Mouse (Mus musculus) thymus, postnatal 36 days (tissue): Measurements from ENCODE around the gene Pfn3.
A peak's percentile ranks its signal among the peaks of the same experiment; 100 is the strongest.

ENCODE experiments used
- DNase-seq, 2 experiments: peaks; one replicate each; pipeline ENCODE4 v3.0.0; 2022; ENCODE audit warnings: mixed read lengths in 2 of 2

The Pfn3 gene

DNA sequence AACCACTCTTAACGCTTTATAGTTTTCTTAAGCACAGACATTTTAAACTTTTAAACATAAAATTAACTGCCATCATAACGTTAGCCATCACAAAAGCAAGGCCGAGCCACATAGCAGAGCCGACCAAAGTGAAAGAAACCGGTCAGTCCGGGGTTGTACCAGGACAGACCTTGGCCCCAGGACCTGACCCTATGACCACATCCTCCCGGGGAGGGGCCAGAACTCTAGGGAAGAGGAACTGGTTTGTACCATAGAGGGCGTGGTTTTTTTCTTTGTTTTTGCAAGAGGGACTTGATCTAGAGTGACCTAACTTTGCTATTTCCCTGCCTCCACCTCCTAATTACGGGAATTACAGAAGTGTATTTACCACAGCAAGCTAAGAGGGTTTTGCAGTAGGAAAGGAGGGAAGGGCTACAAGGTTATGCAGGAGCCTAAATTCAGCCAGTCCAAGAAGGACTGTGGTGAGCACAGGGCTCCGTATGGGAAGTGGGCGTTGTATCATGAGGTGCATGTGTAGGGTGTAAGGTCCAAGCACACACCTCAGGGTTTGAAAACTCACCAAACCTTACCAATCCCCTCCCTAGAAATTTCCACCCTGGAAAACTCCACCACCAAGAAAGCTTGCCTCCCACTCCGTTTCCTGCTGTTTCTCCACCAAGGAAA, 14.3 kb upstream of the Pfn3 start:
- DNase-seq = no peak

DNA sequence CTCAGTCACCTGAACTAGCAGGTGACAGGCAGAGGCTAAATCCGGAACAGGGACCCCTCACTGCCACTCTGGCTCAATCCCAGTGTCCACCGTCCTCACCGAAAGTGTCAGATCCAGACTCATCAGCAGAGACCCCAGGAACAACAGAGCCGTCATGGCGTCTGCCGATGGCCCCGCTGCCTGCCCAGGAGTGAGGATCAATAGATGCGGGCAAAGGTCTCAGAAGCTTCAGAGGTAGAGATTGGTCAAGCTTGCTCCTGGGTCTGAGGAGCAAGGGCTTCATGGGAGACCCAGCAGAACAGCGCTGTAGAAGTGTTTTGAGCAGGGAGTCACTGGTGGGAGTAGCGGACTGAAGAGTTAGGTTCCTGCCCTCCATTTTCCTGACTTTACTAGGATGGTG, 11.6 kb upstream of the Pfn3 start, which contains the start of gene F12:
Gene F12, minus strand, starts transcription at position 181 of the 400 bp plus-strand sequence.
- DNase-seq = no peak

DNA sequence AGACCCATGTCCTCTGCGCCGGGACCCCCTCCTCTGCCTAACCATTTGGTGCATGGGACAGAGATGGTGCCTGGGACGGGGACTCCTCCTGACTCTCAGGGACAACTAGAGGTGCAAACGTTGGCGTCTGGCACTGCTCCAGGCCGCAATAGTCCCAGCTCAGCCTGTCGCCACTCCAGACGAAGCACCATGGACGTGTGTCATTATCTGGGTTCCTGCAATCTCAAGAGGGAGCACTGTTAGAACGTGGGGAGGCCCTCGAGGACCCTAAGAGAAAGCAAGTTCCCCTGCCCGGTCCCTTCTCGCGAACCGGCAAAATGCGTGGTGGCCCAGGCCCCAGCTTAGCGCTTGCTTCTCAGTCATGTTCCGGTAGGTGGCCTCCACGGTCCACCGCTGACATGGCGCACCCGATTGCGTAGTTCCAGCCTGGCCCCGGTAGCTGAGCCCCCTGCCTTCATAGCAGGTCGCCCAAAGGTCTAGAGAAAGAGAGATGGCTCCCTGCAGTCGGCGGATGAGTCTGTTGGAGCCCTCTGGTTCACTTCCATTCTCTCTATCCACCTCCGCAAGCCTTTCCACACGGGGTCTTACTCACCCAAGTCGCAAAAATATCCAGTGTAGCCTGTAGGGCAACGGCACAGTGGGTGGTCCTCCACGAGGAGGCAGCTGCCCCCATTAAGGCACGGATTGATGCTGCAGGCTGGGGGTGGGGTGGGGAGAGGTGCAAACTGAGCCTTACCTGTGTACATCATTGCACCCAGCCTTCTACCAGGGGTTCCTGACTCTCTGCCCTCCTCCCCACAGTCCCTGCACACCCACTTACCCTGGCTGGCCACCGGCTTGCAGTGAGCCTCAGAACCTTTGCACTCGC, 6.1 kb upstream of the Pfn3 start:
- peak; percentile 84 to 87 for DNase-seq

DNA sequence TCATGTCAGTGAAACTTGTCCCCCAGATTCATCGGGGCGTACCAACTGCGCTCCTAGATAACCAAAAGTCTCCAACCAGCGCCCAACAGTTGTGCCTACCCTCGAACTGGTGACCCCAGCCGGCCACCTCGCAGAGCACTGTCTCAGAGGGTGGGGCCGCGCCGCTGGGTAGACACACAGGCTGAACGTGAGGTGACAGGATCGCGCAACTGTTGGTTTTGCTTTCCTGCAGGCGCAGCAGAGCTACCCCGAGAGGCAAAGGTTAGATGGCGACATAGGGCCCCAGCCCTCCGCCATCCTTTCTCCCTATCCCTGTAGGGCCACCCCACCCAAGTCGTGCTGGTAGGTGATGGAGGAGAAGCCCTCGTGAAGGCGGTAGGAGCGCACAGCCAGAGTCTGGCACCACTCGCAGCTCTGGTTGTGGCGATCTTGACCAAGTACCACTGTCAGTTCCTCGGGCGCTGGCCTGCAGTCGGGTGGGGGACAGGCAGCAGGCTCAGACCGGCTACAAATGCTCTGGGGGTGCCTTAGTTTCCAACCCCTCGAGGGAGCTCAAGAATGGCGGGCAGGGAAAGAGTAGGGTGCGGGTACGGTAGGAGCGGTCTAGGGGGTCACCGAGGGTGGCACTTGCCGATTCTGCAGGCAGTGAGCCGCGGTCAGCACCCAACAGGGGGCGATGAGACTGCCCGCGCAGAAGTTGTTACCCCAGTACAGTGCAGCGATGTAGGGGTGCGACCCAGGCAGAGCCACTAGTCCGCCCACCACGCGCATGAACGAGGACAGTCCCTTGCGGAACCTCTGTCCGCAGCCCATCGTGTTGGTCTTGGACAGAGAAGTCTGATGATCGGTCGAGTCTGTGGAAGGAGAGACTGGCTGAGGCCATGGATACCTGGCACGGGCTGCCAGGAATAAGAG, 5.2 kb upstream of the Pfn3 start:
- peak in 1 of 2 experiments; percentile 49 for DNase-seq

DNA sequence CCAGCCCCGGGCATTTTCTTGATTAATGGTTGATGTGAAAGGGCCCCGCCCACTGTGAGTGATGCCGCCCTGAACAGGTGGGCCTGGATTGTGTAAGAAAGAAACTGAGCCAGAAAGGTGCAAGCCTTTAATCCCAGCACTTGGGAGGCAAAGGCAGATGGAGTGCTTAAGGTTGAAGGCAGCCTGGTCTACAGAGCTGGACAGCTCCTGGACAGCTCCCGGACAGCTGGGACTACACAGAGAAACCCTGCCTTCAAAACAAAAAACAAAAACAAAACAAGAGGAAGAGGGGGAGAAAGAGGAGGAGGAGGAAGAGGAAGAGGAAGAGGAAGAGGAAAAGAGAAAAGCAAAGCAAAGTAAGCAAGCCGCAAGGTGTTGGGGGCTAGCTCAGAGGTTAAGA, 4.1 kb upstream of the Pfn3 start:
- no peak for DNase-seq

DNA sequence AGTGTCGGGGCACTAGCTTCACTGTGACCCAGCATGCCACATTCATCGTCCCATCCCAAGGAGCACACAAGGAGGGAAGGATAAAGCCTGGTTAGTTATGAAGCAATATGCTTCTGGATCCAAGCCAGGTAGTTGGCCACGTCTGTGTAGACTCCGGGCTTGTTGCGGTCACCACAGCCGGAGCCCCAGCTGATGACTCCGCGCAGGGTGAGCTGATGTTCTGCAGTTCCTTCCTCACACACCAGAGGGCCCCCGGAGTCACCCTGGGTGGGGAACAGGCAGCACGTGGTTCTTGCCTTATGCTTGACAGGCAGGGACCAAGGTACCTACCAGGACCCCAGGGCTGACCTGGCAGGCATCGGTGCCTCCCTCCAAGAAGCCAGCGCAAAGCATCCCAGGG, 3.0 kb upstream of the Pfn3 start:
- peak; percentile 88 to 93 for DNase-seq

DNA sequence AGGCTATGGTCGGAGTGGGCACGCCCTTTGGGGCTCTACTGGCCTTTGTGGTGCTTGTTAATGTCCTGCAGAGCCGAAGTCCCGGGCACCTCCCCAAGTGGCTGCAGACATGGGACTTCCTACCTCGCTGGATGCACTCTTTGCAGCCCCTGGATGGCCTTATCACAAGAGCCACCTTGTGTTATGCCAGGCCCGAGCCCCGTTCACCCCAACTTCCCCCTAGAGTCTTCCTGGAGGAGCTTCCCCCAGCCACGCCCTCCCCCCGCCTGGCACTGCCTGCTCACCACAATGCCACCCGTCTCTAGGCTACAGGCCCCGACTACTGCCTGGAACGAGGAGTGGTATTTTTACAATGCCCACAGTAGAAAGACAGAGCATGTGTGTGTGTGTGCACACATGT, 1.7 kb downstream of the Pfn3 start:
- no peak for DNase-seq

DNA sequence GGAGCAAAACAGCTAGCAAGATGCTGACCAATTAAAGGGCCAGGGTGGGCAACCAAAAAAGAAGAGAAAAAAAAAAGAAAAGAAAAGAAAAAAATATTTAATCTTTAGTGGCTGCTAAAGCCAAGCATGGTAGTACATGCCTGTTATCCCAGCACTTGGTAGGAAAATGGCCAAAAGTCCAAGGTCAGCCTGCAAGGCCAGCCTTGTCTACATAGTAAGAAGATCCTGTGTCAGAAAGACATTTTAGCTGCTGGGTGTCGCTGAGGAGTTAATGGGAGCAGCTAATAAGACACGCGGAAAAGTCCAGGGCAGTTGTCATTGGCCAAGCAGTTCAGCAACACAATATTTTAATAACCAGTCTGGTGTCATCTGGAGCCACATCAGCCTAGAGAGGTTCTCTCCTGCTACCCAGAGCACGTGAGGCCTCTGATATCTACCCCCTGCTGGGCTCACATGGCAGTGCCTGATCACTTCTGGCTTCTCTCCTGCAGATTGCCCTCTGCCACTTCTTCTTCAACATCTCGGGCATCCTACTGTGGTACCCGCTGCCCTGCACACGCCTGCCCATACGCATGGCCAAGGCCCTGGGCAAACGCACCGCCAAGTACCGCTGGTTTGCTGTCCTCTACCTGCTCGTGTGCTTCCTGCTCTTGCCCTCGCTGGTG, 2.3 kb downstream of the Pfn3 start:
- no peak for DNase-seq

DNA sequence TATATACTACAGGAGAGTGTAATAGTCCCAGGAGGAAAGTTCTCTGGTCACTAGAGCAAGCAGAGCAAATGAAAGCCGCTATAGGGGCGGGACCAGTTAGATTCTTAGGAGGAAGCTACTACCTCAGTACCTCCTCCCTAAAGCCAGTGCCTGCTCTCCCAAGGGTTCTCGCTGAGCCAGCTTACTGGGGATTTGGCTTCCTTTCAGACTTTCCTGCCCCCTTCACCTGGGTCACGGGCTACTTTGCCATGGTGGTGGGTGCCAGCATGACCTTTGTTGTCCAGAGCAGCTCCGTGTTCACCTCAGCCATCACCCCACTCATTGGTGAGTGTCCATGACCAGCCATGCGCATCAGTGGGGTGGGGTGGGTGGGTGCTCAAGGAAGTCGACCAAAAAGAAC, 3.2 kb downstream of the Pfn3 start:
- no peak for DNase-seq

DNA sequence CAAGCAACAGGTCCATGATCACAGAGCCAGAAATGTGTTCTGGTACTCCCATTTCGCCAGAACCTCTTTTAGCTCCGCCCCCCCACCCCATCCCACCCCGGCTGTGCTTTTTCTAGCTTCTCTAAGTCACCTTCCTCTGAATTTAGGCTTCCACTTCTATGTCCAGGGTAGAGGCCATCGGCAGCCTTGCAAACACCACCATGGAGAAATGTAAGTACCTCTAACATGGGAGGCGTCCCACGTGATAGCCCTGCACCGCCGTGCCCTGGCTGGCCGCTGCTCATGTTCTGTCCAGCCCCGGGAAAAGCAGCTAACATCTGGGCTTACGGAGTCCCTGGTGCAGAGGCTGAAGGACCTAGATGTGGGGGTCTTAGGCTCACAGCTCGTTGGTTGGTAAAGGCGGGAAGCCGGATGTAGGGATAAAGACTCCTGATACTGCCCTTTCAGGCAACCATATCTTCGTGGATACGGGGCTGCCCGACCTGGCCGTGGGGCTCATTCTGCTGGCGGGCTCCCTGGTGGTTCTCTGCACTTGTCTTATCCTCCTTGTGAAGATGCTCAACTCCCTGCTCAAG, 6.4 kb downstream of the Pfn3 start:
- no peak for DNase-seq

DNA sequence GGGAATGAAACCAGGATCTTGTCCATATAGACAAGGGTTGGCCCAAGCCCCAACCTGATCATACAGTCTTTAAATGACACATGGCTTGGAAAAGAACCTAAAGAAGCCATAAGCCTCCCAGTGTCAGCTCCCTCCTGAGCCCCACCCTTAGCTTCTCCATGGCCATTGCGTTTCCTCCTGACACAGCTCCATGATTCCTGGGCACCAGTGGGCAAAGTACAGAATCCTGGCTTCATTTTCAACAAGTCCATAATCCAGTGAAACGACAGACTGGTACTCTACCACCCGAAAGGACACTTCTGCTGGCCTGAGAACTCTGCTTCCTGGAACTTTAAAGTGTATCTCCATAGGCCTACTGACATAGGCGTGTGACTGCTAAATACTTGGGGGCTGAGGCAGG, 7.7 kb downstream of the Pfn3 start:
- DNase-seq = no peak

DNA sequence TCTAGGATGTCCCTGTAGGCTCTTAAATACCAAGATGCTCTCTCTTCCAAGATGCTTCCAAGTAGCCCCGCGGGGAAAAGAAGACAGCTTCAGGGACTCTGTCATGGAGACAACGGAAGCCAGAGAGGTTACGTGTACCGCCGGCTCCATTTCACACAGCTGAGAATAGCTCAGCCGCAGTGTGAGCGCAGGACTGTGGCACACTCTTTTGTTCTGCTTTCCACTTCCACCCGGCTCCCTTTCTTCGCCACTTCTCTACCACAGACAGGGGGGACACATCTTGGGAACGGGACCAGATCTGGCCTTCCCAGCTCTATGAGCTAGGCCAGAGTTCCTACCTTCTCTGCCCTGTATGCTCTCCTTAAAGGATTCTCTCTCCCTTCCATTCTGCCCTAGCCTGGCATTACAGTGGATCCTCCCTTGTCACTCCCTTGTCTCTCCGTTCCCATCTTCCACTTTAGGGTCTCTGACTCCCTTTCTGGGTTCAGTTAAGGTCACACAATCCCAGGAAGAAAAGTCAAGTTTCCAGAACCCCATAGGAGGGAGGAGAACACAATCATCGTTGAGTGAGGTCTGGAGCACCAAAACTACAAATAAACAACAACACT, 9.1 kb downstream of the Pfn3 start:
- peak; percentile 75 to 77 for DNase-seq

DNA sequence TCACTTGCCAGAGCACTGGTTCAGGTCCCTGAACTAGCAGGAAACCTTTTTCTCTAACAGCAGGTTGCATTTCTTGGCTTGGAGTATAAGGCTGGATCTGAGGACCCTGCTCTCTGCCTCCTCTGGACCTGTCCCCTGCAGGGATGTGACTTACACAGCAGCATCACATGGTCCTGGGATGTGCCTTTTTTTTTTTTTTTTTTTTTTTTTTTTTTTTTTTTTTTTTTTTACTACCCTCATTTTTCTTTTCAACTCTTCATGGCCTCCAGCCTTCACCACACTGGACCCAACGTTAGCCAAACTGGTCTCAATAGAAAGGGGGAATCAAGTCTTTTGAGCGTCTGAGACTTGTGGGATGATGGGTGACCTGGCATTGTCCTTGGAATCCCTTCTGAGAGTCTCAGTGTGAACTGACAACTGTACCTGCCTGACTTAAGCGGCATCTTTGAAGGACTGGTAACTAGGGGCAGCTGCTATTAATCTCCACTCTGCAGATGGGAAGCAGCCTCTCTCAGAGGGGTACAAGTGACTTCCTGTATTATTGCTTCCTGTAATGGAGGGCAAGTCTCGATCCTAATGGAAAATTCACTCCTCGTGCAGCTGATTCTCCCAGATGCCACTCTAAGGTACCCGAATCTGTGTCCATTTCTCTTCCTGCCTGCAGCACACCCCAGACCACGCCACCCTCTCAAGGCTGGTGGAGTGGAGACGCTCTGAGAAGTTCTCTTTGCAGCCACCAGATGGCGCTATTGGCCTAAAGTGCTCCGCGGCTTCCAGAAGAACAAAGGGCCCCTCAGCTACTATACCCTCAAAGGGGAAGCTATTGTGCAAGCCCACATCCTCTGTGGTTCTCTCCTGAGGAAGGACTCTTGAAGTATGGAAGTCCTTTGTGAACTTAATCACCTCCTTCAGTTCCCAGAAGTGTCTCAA, 9.9 kb downstream of the Pfn3 start:
- DNase-seq = peak; percentile 83 to 87

DNA sequence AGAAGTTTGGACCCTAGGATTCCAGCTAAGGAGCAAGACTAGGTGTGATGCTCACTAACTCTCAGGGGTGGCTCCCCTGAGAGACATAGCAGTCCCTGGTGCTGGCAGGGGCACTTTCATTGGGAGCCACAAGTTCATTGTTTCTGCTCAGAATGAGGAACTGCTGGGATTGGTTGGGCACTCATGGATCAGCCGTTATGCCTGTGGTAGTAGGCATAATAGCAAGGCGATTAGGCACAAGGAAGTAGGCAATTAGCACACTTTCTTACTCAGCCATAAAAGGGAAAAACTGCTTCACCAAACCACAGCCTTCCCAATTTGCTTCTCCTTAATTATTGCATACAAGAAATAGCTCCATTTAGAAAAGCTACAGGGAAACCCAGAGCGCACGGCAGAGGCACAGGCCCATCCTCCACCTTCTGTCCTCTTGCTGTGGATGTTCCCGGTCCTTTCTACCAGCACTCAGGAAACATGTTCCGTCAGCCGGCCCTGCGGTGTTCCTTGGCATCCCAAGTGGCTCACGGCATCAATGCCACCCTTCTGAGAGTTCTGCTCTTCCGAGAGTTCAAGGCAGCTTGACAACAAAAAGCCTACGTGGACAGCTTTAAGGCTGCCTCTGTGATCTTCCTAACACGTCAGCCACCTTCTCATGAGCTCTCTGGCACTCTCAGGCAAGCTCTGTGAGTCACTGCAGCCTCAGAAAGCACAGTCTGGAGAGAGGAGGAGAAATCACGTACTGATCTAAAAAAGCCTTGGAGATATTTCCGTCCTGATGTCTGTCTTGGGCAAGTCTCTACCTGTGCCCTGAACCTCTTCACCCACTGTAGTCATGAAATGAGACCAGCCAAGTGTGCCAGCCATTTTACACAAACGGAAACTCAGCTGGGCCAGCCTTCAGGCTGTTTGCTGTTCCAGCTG, 10.8 kb downstream of the Pfn3 start:
- DNase-seq = no peak

DNA sequence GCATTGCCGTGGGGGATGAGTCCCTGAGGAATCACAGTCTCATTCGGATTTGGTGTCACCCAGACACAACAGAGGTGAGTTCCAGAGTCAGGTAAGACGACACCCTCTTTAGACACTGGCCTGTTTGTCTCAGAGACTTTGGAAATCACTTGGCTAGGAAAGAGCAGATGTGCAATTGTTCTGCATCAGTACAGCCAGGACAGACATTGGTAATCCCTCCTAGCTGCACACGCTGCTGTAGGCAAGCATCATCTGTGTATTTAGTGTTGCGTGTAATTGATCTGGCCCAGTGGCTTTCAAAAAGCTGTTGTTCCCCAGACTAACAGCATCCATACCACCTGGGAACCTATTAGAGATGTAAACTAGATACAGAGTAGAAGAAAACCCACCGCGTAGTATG, 11.8 kb downstream of the Pfn3 start:
- DNase-seq = no peak

DNA sequence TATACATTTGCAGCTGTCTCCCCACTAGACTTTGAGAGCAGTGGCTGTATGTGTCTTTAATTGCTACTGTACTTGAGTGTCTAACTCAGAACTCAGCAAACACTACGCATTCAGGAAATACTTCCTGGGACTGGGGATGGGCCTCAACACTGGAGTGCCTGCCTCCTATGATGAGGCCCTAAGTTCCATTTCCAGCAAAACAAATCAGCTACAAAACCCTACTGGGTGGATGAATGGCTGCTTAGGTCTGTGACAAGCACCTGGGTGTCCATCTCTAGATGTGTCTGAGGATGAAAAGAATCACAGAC, 15.0 kb downstream of the Pfn3 start:
- DNase-seq = no peak

DNA sequence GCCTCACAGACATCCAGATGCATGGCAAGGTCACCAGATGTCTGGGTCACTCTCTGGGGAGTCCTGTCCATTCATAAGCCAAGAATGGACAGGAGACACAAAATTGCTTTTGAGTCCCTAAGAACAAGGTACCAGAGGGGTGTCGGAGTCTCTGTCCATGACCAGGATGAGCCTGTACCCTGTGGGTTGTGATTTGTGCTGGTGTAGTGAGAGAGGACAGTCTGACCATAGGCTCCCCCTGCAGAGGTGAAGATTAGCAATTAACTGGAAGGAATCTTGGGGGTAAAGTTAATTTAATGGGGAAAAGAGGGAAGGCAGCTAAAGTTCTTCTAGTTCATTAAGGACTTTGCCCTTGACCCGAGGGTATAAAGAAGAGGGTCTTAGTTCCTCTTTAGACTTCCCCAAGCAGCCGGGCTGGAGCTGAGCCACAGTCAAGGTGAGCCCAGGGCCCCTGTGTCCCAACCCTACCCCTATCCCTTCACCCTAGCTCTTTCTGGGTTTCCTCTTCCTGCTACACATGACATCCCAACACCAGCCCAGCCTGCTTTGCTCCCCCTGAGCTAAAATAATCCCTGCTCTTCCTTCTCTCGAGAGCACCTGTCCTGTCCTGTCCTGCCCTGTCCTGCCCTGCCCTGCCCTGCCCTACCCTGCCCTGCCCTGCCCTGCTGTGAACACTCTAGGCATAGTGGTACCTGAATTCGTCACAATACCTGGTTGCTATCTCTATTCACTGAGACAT, 15.6 kb downstream of the Pfn3 start:
- no peak for DNase-seq

DNA sequence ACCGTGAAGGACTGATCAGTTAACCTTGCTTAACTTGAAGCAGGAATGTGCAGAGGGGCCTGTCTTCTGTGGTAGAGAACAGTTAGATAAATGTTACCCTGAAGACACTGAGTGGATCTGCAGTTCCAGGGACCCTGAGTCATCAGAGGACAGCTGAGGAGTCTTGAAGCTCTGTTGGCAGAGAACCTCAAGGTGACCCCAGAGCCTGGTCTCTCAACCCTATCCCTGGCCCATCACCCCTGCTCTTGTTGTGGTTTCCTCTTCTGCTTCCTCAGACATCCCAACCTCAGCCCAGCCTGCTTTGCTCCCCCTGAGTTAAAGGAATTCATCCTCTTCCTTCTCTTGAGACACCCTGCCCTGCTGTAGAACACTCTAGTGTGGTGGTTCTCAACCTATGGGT, 16.9 kb downstream of the Pfn3 start, which contains the start of gene Slc34a1:
Gene Slc34a1, plus strand, starts transcription at position 100 of the 400 bp plus-strand sequence.
- no peak for DNase-seq

DNA sequence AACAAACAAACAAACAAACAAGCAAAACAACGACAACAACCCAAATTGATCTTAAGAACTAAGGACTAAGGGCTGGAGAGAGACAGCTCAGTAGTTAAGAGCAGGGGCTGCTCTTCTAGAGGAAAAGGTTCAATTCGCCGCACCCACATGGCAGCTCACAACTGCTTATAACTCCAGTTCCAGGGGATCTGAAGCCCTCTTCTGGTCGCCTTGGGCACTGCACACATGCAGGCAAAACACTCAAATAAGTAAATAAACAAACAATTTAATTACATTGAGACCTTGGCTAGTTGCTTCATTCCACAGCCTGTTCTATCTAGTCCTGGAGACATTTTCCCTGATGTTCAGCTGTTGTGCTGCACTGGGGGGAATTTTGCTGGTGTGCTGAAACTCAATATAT, 22.1 kb downstream of the Pfn3 start:
- peak; percentile 52 to 53 for DNase-seq
